Mouse (Mus musculus): ENCODE data around the gene Wnt2b. TPM values are rescaled to one million over a fixed set of nuclear protein-coding genes. Genes with fewer than 3 reads are reported as not detected.

Gene Wnt2b
- polyA plus RNA-seq, 1 experiment from 2014 or later: 0.93 TPM

DNA sequence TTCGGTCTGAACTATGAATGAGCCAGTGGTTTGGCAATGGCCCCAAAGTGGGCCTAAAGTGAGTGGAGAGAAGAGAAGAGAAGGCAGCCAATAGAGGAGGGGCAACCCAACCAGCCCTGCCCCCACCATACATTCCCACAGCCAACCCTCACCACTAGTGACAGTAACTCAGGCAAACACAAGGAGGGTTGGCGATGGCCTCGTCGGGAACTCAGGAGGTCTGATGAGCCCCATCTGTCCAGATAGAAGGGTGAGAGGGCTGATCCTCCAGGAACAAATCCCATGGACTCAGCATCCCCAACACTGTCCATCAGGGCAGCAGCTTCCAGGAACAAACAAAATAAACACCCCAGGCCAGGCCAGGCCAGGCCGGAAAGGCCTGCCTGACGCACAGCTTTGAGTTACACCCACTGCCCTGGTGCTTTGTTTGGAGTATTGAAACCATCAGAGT, 5.6 kb downstream of the Wnt2b start:
- ATAC-seq (ENCODE audit: low FRiP score, low TSS enrichment): no peak
- Histone ChIP-seq H3K9ac (replicated peaks; ENCODE audit: low read length) (no peak overlapping the region), H3K4me1 (ENCODE audit: control insufficient read depth, insufficient read depth, low read length) (no peaks in the 10 kb centered on the region; the same call in 1 of the 2 replicates)

GRCm38 (mm10) chr3:104954551-104954950, 7.2 kb downstream of the Wnt2b start:
- peaks cover 9% of the 10 kb centered on the region; the same call in 1 of the 2 replicates for H3K27me3 ChIP-seq (ENCODE audit: control insufficient read depth, insufficient read depth, low read length)
- H3K4me2 ChIP-seq (ENCODE audit: low read length): no peak overlapping the region
- H3K4me3 ChIP-seq (replicated peaks; ENCODE audit: low read depth, low read length): no peak overlapping the region
- H3K27ac ChIP-seq (replicated peaks; ENCODE audit: low read depth, low read length): no peak overlapping the region
- 96% methylated on average over 15 of the region's 15 CpGs for whole genome bisulfite sequencing
- H3K9me3 ChIP-seq (ENCODE audit: control insufficient read depth, low read length): no peaks in the 10 kb centered on the region
- ATAC-seq (ENCODE audit: low FRiP score, low TSS enrichment) (no peak), DNase-seq (no peak)
- H3K9ac ChIP-seq (replicated peaks; ENCODE audit: low read length): no peak overlapping the region
- H3K36me3 ChIP-seq (ENCODE audit: control insufficient read depth, insufficient read depth, low read length): peaks cover 33% of the 10 kb centered on the region; the same call in 1 of the 2 replicates
- H3K4me1 ChIP-seq (ENCODE audit: control insufficient read depth, insufficient read depth, low read length): no peaks in the 10 kb centered on the region

More for the DNA sequence above, 5.6 kb downstream of the Wnt2b start:
- Histone ChIP-seq H3K4me2 (ENCODE audit: low read length) (no peak overlapping the region), H3K4me3 (replicated peaks; ENCODE audit: low read depth, low read length) (no peak overlapping the region), H3K9me3 (ENCODE audit: control insufficient read depth, low read length) (no peaks in the 10 kb centered on the region), H3K36me3 (ENCODE audit: control insufficient read depth, insufficient read depth, low read length) (peaks cover 21% of the 10 kb centered on the region; the same call in 1 of the 2 replicates), H3K27ac (replicated peaks; ENCODE audit: low read depth, low read length) (no peak overlapping the region), H3K27me3 (ENCODE audit: control insufficient read depth, insufficient read depth, low read length) (peaks cover 25% of the 10 kb centered on the region)
- DNase-seq: no peak
- 91% methylated on average over 6 of the region's 6 CpGs for WGBS

DNA sequence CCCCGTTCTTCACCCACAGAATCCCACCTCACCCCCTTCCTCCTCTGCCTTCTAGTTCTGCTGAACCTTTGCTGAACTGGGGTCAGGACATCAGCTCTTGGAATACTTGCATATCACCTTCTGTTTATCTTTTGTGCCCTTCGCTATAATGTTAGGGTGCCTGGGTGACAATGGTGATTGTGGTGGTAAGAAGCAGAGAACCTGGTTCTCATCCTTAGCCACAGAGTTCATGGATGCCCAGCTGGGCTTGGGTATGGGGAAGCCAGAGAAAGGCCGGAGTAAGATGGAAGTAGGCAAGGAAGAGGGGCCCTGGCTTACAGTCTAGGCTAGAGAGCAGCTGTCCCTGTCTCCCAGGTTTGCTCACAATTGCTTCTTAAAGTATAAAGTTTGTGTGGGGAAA, 7.6 kb downstream of the Wnt2b start:
- no peaks in the 10 kb centered on the region for H3K9me3 ChIP-seq (ENCODE audit: control insufficient read depth, low read length)
- no peaks in the 10 kb centered on the region for H3K4me1 ChIP-seq (ENCODE audit: control insufficient read depth, insufficient read depth, low read length)
- H3K4me3 ChIP-seq (replicated peaks; ENCODE audit: low read depth, low read length): no peak overlapping the region
- WGBS: 96% methylated on average over 3 of the region's 3 CpGs
- ATAC-seq (ENCODE audit: low FRiP score, low TSS enrichment): no peak
- H3K27me3 ChIP-seq (ENCODE audit: control insufficient read depth, insufficient read depth, low read length): peaks cover 8% of the 10 kb centered on the region; the same call in 1 of the 2 replicates
- DNase-seq: no peak
- H3K9ac ChIP-seq (replicated peaks; ENCODE audit: low read length): no peak overlapping the region
- peaks cover 33% of the 10 kb centered on the region; the same call in 1 of the 2 replicates for H3K36me3 ChIP-seq (ENCODE audit: control insufficient read depth, insufficient read depth, low read length)
- H3K4me2 ChIP-seq (ENCODE audit: low read length): no peak overlapping the region
- no peak overlapping the region for H3K27ac ChIP-seq (replicated peaks; ENCODE audit: low read depth, low read length)

GRCm38 (mm10) chr3:104952891-104953670, 8.6 kb downstream of the Wnt2b start:
- Histone ChIP-seq H3K9ac (replicated peaks; ENCODE audit: low read length) (no peak overlapping the region), H3K9me3 (ENCODE audit: control insufficient read depth, low read length) (no peaks in the 10 kb centered on the region), H3K27me3 (ENCODE audit: control insufficient read depth, insufficient read depth, low read length) (no peaks in the 10 kb centered on the region), H3K27ac (replicated peaks; ENCODE audit: low read depth, low read length) (no peak overlapping the region), H3K4me3 (replicated peaks; ENCODE audit: low read depth, low read length) (no peak overlapping the region), H3K36me3 (ENCODE audit: control insufficient read depth, insufficient read depth, low read length) (peaks cover 34% of the 10 kb centered on the region; the same call in 1 of the 2 replicates), H3K4me1 (ENCODE audit: control insufficient read depth, insufficient read depth, low read length) (no peaks in the 10 kb centered on the region), H3K4me2 (ENCODE audit: low read length) (no peak overlapping the region)
- no peak for ATAC-seq (ENCODE audit: low FRiP score, low TSS enrichment)
- DNase-seq: no peak
- WGBS: 95% methylated on average over 23 of the region's 23 CpGs

DNA sequence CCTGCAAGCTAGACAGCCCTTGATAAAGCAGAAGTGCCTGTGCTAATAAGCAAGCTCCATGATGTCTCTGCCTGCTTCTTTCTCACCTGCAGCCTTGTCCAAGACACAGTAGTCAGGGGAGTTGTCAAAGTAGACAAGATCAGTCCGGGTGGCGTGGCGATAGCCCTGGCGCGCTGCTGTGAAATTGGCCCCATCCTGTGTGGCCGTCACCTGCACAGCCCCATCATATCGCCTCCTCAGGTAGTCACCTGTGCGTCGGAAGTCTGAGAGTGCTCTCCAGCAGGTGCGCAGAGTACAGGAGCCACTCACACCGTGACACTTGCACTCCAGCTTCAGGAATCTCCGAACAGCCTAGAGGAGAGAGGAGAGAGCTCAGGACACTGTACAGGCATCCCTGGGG, 10.8 kb downstream of the Wnt2b start:
- Histone ChIP-seq H3K27ac (replicated peaks; ENCODE audit: low read depth, low read length) (no peak overlapping the region), H3K4me1 (ENCODE audit: control insufficient read depth, insufficient read depth, low read length) (no peaks in the 10 kb centered on the region), H3K4me3 (replicated peaks; ENCODE audit: low read depth, low read length) (no peak overlapping the region), H3K4me2 (ENCODE audit: low read length) (no peak overlapping the region), H3K9ac (replicated peaks; ENCODE audit: low read length) (no peak overlapping the region), H3K9me3 (ENCODE audit: control insufficient read depth, low read length) (no peaks in the 10 kb centered on the region), H3K27me3 (ENCODE audit: control insufficient read depth, insufficient read depth, low read length) (no peaks in the 10 kb centered on the region), H3K36me3 (ENCODE audit: control insufficient read depth, insufficient read depth, low read length) (peaks cover 45% of the 10 kb centered on the region)
- ATAC-seq (ENCODE audit: low FRiP score, low TSS enrichment) (no peak), DNase-seq (no peak)
- 98% methylated on average over 12 of the region's 12 CpGs for WGBS

GRCm38 (mm10) chr3:104944894-104945293, 16.8 kb downstream of the Wnt2b start:
- Histone ChIP-seq H3K4me1 (ENCODE audit: control insufficient read depth, insufficient read depth, low read length) (0 out of 2 replicates have a peak, but pooled peaks cover 7% of the 10 kb centered on the region), H3K36me3 (ENCODE audit: control insufficient read depth, insufficient read depth, low read length) (peaks cover 16% of the 10 kb centered on the region), H3K27me3 (ENCODE audit: control insufficient read depth, insufficient read depth, low read length) (no peaks in the 10 kb centered on the region), H3K27ac (replicated peaks; ENCODE audit: low read depth, low read length) (no peak overlapping the region), H3K9me3 (ENCODE audit: control insufficient read depth, low read length) (no peaks in the 10 kb centered on the region), H3K4me2 (ENCODE audit: low read length) (no peak overlapping the region), H3K9ac (replicated peaks; ENCODE audit: low read length) (no peak overlapping the region), H3K4me3 (replicated peaks; ENCODE audit: low read depth, low read length) (no peak overlapping the region)
- ATAC-seq (ENCODE audit: low FRiP score, low TSS enrichment) (no peak), DNase-seq (no peak)
- 86% methylated on average over 9 of the region's 9 CpGs for WGBS

GRCm38 (mm10) chr3:104943333-104943732, 18.4 kb downstream of the Wnt2b start:
- peaks cover 15% of the 10 kb centered on the region for H3K36me3 ChIP-seq (ENCODE audit: control insufficient read depth, insufficient read depth, low read length)
- no peaks in the 10 kb centered on the region for H3K9me3 ChIP-seq (ENCODE audit: control insufficient read depth, low read length)
- ATAC-seq (ENCODE audit: low FRiP score, low TSS enrichment) (no peak), DNase-seq (no peak)
- H3K27me3 ChIP-seq (ENCODE audit: control insufficient read depth, insufficient read depth, low read length): no peaks in the 10 kb centered on the region
- WGBS: 41% methylated on average over 8 of the region's 8 CpGs
- no peak overlapping the region for H3K27ac ChIP-seq (replicated peaks; ENCODE audit: low read depth, low read length)
- no peak overlapping the region for H3K4me3 ChIP-seq (replicated peaks; ENCODE audit: low read depth, low read length)
- no peak overlapping the region for H3K4me2 ChIP-seq (ENCODE audit: low read length)
- no peak overlapping the region for H3K9ac ChIP-seq (replicated peaks; ENCODE audit: low read length)
- 0 out of 2 replicates have a peak, but pooled peaks cover 7% of the 10 kb centered on the region for H3K4me1 ChIP-seq (ENCODE audit: control insufficient read depth, insufficient read depth, low read length)

- H3K9me3 ChIP-seq (ENCODE audit: control insufficient read depth, low read length): no peaks in the 10 kb centered on the region
- 54% methylated on average over 5 of the region's 5 CpGs for WGBS
- ATAC-seq (ENCODE audit: low FRiP score, low TSS enrichment) (no peak), DNase-seq (no peak)
- no peak overlapping the region for H3K4me3 ChIP-seq (replicated peaks; ENCODE audit: low read depth, low read length)
- no peak overlapping the region for H3K4me2 ChIP-seq (ENCODE audit: low read length)
- H3K9ac ChIP-seq (replicated peaks; ENCODE audit: low read length): no peak overlapping the region
- no peaks in the 10 kb centered on the region for H3K27me3 ChIP-seq (ENCODE audit: control insufficient read depth, insufficient read depth, low read length)
- H3K36me3 ChIP-seq (ENCODE audit: control insufficient read depth, insufficient read depth, low read length): peaks cover 11% of the 10 kb centered on the region
- H3K27ac ChIP-seq (replicated peaks; ENCODE audit: low read depth, low read length): no peak overlapping the region
- 0 out of 2 replicates have a peak, but pooled peaks cover 7% of the 10 kb centered on the region for H3K4me1 ChIP-seq (ENCODE audit: control insufficient read depth, insufficient read depth, low read length)
Measured at GRCm38 (mm10) chr3:104942682-104943081, 19.0 kb downstream of the Wnt2b start.

- ATAC-seq (ENCODE audit: low FRiP score, low TSS enrichment) (no peak), DNase-seq (no peak)
- Histone ChIP-seq H3K4me2 (ENCODE audit: low read length) (no peak overlapping the region), H3K27me3 (ENCODE audit: control insufficient read depth, insufficient read depth, low read length) (no peaks in the 10 kb centered on the region), H3K9me3 (ENCODE audit: control insufficient read depth, low read length) (no peaks in the 10 kb centered on the region), H3K4me3 (replicated peaks; ENCODE audit: low read depth, low read length) (no peak overlapping the region), H3K4me1 (ENCODE audit: control insufficient read depth, insufficient read depth, low read length) (0 out of 2 replicates have a peak, but pooled peaks cover 7% of the 10 kb centered on the region), H3K9ac (replicated peaks; ENCODE audit: low read length) (no peak overlapping the region), H3K27ac (replicated peaks; ENCODE audit: low read depth, low read length) (no peak overlapping the region), H3K36me3 (ENCODE audit: control insufficient read depth, insufficient read depth, low read length) (peaks cover under 1% of the 10 kb centered on the region; the same call in 1 of the 2 replicates)
- WGBS: 75% methylated on average over 6 of the region's 6 CpGs
Measured at GRCm38 (mm10) chr3:104940691-104941090, 21.0 kb downstream of the Wnt2b start.

All from midbrain, embryonic 14.5 days (tissue).